Mouse (Mus musculus): Measurements from ENCODE around the gene Rapgefl1.

GRCm38 (mm10) chr11:98870791-98871190, 34.2 kb downstream of the Rapgefl1 start:
- no peak for TF ChIP-seq EP300 (IDR thresholded peaks at IDR 0.05)
- TF ChIP-seq CTCF (IDR thresholded peaks at IDR 0.05): no peak

Measured in lung, postnatal 0 days (tissue).